Mouse (Mus musculus) v-Abl transformed pro-B cells (cell line): ENCODE data around the gene Esp34.

Source experiments
- in situ Hi-C, 2 experiments: fragments of 400-800 bp; cut with MboI; formaldehyde crosslinking; loops; one replicate each; pipeline ENCODE4 v1.15.1; 2025; ENCODE audit not compliant: unreplicated experiment in 2 of 2

Gene Esp34

GRCm38 (mm10) chr17:38553892-38554291 is at the start of gene Esp34:
Gene Esp34 (plus strand): TSS chr17:38554192.
- in situ Hi-C loops: no loop called here

GRCm38 (mm10) chr17:38562527-38562926 is 8.5 kb downstream of the Esp34 start:
- in situ Hi-C loops: no loop called here
